Mouse (Mus musculus) intestine, embryonic 16.5 days (tissue): ENCODE measurements around the gene Hoxd10. TPM values are rescaled to one million over a fixed set of nuclear protein-coding genes. Genes with fewer than 3 reads are reported as not detected.

ENCODE experiments used
- ATAC-seq: fragments of 200-750 bp; cut with Nextera tagmentation; 2 replicates; pipeline ENCODE4 v1.8.0; 2017; ENCODE audit warnings: moderate TSS enrichment, moderate library complexity
- H3K27ac ChIP-seq: fragments of 300-500 bp; sonication (generic); 2 replicates; pipeline ENCODE4 v1.5.1; 2014; ENCODE audit warnings: mild to moderate bottlenecking, low read length
- H3K27me3 ChIP-seq: fragments of 300-500 bp; sonication (generic); replicated peaks from 2 replicates; pipeline ENCODE4 v1.6.1; 2014; ENCODE audit warnings: low read length, control low read depth, mixed read lengths; ENCODE audit not compliant: control insufficient read depth, insufficient read depth
- H3K36me3 ChIP-seq: fragments of 300-500 bp; sonication (generic); 2 replicates; pipeline ENCODE4 v1.6.1; 2014; ENCODE audit warnings: low read length, control low read depth; ENCODE audit not compliant: control insufficient read depth, insufficient read depth
- H3K4me1 ChIP-seq: fragments of 300-500 bp; sonication (generic); 2 replicates; pipeline ENCODE4 v1.6.1; 2014; ENCODE audit warnings: low read length, control low read depth, mixed read lengths; ENCODE audit not compliant: control insufficient read depth, insufficient read depth
- H3K4me2 ChIP-seq: fragments of 300-500 bp; sonication (generic); 2 replicates; pipeline ENCODE4 v1.6.1; 2014; ENCODE audit warnings: low read depth, low read length, control low read depth
- H3K4me3 ChIP-seq: fragments of 300-500 bp; sonication (generic); 2 replicates; pipeline ENCODE4 v1.5.1; 2014; ENCODE audit warnings: mild to moderate bottlenecking, low read length
- H3K9ac ChIP-seq: fragments of 300-500 bp; sonication (generic); 2 replicates; pipeline ENCODE4 v1.6.1; 2014; ENCODE audit warnings: low read depth, low read length
- H3K9me3 ChIP-seq: fragments of 300-500 bp; sonication (generic); 2 replicates; pipeline ENCODE4 v1.6.1; 2016; ENCODE audit warnings: low read length, control low read depth; ENCODE audit not compliant: control insufficient read depth
- WGBS: fragments of 180-500 bp; shearing (Covaris S2); extraction: QIAGEN DNeasy Blood & Tissue Kit; methylation state at CpG from one replicate; pipeline ENCODE4 v1.1.7; 2014; 5-methylcytosine and 5-hydroxymethylcytosine counted together
- polyA plus RNA-seq: library from polyadenylated mRNA; unstranded; fragments of >200 nt; fragmentation: Nextera tagmentation; extraction: Ambion mirVana; gene quantifications from 2 replicates; pipeline ENCODE4 v1.2.1, GENCODE M21; 2015

Hoxd10 gene
- polyA plus RNA-seq, 1 experiment from 2014 or later: 4.4 TPM

DNA sequence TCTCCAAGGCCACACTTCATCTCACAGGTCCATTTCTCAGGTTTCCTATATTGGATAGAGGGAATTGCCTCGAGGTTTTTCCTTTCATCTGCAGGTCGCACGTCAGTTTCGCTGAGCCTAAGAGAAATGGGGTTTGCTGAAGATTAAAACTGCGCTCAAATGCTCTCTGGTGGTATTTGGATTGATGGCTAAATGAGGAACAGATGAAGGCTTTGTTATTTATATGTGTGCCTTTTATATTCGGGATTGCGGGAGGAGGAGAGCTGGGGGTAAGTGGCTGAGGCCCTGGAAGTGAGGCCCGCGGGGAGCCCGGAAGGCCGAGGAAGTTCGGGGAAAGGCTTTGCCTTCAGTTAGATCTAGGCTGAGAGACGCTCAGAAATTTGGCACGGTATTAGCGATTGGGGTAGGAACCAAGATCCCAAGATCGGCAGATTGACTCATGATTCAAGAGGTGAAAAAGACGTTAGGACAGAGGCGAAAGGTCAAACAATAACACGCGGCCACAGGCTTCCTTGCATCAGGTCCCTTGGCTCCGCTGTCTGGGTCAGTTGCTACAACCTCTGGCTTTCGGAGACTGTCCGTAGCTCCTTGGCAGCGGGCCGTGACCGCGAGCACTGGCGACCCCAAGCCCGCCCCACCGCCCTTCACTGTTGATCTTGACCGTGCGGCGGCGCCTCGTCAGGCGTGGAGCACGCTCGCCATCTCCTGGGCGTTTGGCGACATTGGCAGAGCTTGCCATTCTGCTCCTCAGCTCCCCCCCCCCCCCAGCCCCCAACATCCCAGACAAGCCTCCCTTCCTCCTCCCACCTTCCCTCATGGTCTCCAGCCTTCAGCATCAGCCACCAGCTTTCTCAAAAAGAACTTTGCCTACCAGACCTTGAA is 19.0 kb upstream of the Hoxd10 start:
- peaks cover 12% of the 10 kb centered on the region for H3K4me1 ChIP-seq
- H3K27ac ChIP-seq: no peak overlapping the region
- peak overlapping the region; percentile 55 for H3K4me2 ChIP-seq
- H3K9me3 ChIP-seq: no peaks in the 10 kb centered on the region
- no peak overlapping the region for H3K9ac ChIP-seq
- H3K36me3 ChIP-seq: no peaks in the 10 kb centered on the region
- peaks cover 85% of the 10 kb centered on the region for H3K27me3 ChIP-seq
- 5% methylated on average over 40 of the region's 40 CpGs for WGBS
- H3K4me3 ChIP-seq: peak overlapping the region; percentile 41
- no peak for ATAC-seq

DNA sequence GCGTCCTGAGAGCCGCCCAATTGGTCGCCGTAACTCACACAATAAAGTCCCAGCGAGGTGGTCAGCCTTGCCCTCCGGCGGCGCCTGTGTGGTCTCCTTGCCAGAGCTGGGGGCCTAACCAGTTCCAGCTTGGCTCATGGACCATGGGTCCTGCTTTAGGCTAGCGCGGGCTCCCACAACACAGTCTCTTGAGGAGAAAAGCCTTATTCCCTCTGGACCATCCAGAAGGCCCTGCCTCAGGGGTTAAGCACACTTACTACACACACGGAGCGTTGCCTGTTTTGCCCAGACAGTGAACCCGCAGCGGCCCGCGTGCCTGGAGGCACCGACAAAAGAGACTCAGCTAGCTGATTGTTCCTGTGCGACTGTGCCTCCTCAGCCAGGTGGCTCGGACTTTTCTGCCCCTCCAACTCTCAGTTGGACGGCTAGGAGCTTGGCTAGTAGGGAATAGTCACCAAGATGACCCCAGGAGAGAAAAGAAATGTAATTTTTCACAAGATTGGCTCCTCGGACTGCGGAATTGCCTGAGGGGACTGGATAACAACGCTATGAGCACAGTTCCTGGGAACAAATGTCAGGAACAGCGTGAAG is 17.8 kb upstream of the Hoxd10 start:
- Histone ChIP-seq H3K9me3 (no peaks in the 10 kb centered on the region), H3K4me3 (no peak overlapping the region), H3K9ac (no peak overlapping the region), H3K4me1 (0 out of 2 replicates have a peak, but pooled peaks cover 2% of the 10 kb centered on the region), H3K27me3 (peaks cover 83% of the 10 kb centered on the region), H3K4me2 (no peak overlapping the region), H3K36me3 (no peaks in the 10 kb centered on the region), H3K27ac (no peak overlapping the region)
- ATAC-seq: no peak; the same call in 1 of the 2 replicates
- WGBS: 2% methylated on average over 24 of the region's 24 CpGs

- Histone ChIP-seq H3K4me2 (no peak within 1 kb of the TSS), H3K4me3 (no peak within 1 kb of the TSS), H3K4me1 (0 out of 2 replicates have a peak, but pooled peaks cover 2% of the 10 kb centered on the region), H3K9me3 (no peaks in the 10 kb centered on the region), H3K27me3 (peaks cover 84% of the 10 kb centered on the region), H3K27ac (no peak within 1 kb of the TSS), H3K9ac (no peak within 1 kb of the TSS), H3K36me3 (no peaks in the 10 kb centered on the region)
- ATAC-seq: 0 out of 2 replicates have a peak, but pooled peaks have one; percentile 19
- 3% methylated on average over 47 of the region's 47 CpGs for WGBS
These were observed 16.7 kb upstream of the Hoxd10 start, which contains the start of gene Hoxd12 for GRCm38 (mm10) chr2:74674881-74675665. TSS of gene Hoxd12 (plus strand) at chr2:74675013.

- 0 out of 2 replicates have a peak, but pooled peaks cover 2% of the 10 kb centered on the region for H3K4me1 ChIP-seq
- no peaks in the 10 kb centered on the region for H3K9me3 ChIP-seq
- no peaks in the 10 kb centered on the region for H3K36me3 ChIP-seq
- H3K4me3 ChIP-seq: no peak overlapping the region
- H3K4me2 ChIP-seq: no peak overlapping the region
- WGBS: 7% methylated on average over 24 of the region's 24 CpGs
- ATAC-seq: no peak
- H3K9ac ChIP-seq: no peak overlapping the region
- H3K27me3 ChIP-seq: peaks cover 88% of the 10 kb centered on the region
- H3K27ac ChIP-seq: no peak overlapping the region
These were observed 15.9 kb upstream of the Hoxd10 start for GRCm38 (mm10) chr2:74675666-74676282.

DNA sequence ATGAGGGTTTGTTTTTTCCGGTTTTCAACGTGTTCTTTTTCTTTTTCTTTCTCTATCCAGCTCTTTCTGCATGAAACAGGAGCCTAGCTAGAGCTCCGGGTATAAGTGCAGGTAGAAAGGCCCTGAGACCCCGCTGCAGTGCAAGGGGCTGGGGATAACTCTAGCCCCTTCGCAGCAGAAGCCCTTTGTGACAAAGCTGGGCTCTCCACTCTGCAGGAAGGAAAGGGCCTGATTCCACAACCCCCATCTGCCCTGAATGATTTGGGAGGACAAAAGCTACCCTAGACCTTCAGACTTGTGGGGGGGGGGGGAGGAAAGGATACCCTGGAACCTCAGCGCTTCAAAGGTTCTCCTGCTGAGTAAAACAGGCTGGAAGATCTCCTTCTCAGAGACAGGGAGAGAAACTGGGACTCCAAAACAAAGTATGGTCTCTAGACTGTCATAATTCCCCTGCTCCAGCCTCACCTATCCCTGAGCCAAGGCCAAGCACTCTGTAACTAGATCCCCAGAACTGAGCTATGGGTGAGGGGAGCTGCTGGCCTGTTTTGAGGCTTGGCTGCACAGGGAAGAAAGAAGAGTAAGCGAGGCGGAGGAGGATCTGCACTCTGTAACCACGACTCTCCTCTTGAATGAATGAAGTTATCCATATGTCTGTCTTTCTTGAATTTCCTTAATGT is 15.2 kb upstream of the Hoxd10 start:
- no peak overlapping the region for H3K4me3 ChIP-seq
- H3K27me3 ChIP-seq: peaks cover 93% of the 10 kb centered on the region
- H3K4me2 ChIP-seq: no peak overlapping the region
- no peak overlapping the region for H3K27ac ChIP-seq
- WGBS: 5% methylated on average over 9 of the region's 9 CpGs
- H3K9ac ChIP-seq: no peak overlapping the region
- H3K4me1 ChIP-seq: 0 out of 2 replicates have a peak, but pooled peaks cover 2% of the 10 kb centered on the region
- no peak for ATAC-seq
- no peaks in the 10 kb centered on the region for H3K36me3 ChIP-seq
- H3K9me3 ChIP-seq: no peaks in the 10 kb centered on the region

GRCm38 (mm10) chr2:74677106-74677505 is 14.6 kb upstream of the Hoxd10 start:
- peaks cover 6% of the 10 kb centered on the region; the same call in 1 of the 2 replicates for H3K4me1 ChIP-seq
- H3K36me3 ChIP-seq: no peaks in the 10 kb centered on the region
- no peak overlapping the region for H3K9ac ChIP-seq
- H3K4me2 ChIP-seq: no peak overlapping the region
- WGBS: 32% methylated on average over 2 of the region's 2 CpGs
- H3K27me3 ChIP-seq: peaks cover 93% of the 10 kb centered on the region
- no peaks in the 10 kb centered on the region for H3K9me3 ChIP-seq
- no peak overlapping the region for H3K27ac ChIP-seq
- no peak for ATAC-seq
- no peak overlapping the region for H3K4me3 ChIP-seq

DNA sequence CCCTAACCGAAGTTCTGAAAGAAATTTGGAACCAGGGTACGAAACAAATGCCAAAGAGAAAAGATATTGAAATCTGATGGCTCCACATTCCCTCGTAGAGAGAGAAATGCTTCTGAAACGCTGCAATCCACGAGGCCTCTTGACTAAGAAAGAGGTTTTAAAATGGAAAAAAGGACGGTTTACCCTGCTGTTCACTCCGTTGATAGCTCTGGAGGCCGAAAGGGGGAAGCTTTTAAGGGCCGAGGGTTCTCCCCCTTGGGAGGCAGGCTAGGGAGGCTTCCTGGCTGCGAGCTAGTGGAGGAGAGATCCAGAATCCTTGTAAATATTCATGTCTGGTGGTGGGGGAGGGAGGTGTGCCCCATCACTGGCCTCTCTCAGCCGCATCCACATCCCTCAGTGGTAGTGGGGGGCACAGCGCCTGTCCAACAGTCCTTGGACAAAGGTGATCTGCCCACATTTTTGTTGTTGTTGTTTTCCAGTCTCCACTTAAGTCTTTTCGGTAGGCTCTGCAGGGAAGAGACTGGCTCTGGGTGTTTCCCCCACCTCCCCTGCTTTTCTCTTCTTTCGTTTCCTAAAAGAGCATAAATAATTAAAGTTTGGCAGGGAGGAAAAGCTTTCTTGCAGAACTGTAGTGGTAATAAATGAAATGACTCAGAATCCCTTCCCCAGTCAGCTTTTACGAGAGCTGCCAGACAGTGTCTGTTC is 12.7 kb upstream of the Hoxd10 start, which contains the start of gene Hoxd11:
Gene Hoxd11 (plus strand): TSS at position 667 of the 705 bp plus-strand sequence.
- WGBS: 2% methylated on average over 15 of the region's 15 CpGs
- H3K27me3 ChIP-seq: peaks cover 96% of the 10 kb centered on the region
- H3K27ac ChIP-seq: no peak within 1 kb of the TSS
- ATAC-seq: no peak
- no peak within 1 kb of the TSS for H3K9ac ChIP-seq
- peak within 1 kb of the TSS; percentile 3; the same call in 1 of the 2 replicates for H3K4me3 ChIP-seq
- H3K4me1 ChIP-seq: peaks cover 12% of the 10 kb centered on the region
- H3K4me2 ChIP-seq: no peak within 1 kb of the TSS
- H3K9me3 ChIP-seq: no peaks in the 10 kb centered on the region
- no peaks in the 10 kb centered on the region for H3K36me3 ChIP-seq

DNA sequence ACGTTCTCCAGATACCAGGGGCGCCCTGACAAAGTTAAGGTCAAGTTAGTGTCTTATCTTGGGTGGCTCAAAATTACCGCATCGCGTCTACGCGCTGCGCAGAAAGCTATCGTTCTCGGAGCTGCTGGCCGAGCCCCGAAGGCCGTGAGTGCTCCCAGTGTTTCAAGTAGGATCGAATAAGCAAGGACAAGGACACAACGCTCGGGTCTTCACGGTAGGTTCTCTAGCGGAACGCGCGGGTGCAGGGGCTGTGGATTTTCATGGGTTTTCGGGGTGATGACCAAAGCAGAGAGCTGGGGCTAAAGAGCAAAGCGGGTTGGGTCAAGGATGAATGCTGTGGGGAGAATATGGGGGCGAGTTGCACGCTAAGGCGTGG is 12.1 kb upstream of the Hoxd10 start:
- WGBS: under 1% methylated on average over 26 of the region's 26 CpGs
- Histone ChIP-seq H3K4me1 (peaks cover 12% of the 10 kb centered on the region), H3K27me3 (peaks cover 95% of the 10 kb centered on the region), H3K9me3 (no peaks in the 10 kb centered on the region), H3K9ac (no peak overlapping the region), H3K4me2 (no peak overlapping the region), H3K27ac (no peak overlapping the region), H3K36me3 (no peaks in the 10 kb centered on the region), H3K4me3 (peak overlapping the region; percentile 3; the same call in 1 of the 2 replicates)
- ATAC-seq: no peak
